Mouse (Mus musculus): ENCODE results near the gene Dennd4b. TPM values are rescaled to one million over a fixed set of nuclear protein-coding genes. Genes with fewer than 3 reads are reported as not detected.

Dennd4b gene
- polyA plus RNA-seq, 1 experiment from 2014 or later: 3.0 TPM

DNA sequence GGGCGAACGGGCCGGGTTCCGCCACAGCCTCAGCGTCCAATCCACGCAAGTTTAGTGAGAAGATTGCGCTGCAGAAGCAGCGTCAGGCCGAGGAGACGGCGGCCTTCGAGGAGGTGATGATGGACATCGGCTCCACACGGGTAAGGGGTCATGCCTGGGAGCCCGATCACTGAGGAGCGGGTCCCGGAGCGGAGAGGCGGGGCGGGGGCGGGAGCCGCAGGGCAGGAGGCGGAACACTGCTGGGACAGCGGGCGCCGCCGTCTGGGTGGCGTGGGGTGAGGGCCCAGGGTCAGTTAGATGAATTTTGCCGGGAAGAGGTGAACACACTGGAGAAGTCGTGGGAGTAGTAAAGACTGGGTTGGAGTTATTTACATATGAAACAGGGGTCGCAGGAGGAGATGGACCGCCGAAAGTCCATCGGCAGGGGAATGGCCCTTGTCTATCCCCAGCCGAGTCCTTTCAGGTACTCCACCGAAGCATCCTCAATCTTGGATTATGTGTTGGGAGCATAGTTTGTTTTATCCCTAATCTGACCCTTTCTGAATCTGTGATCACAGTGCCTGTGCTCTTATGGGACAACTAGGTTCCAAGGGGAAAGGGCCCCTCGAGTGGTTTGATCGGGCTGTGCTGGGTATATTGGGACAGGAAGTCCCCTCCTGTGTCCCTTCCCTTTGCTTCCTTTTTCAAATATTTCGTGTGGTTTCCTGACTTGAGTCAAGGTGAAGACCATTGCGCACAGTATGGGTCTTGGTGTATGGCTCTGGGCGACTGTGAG lies 10.4 kb upstream of the Dennd4b start:
- Histone ChIP-seq H3K36me3 (ENCODE audit: control insufficient read depth, insufficient read depth, low read length) (peaks cover 27% of the 10 kb centered on the region), H3K4me3 (ENCODE audit: low read depth, low read length) (peak overlapping the region; percentile 79), H3K4me2 (replicated peaks; ENCODE audit: low read depth, low read length) (peak overlapping the region; percentile 70), H3K27ac (ENCODE audit: low read length) (peak overlapping the region; percentile 86), H3K27me3 (ENCODE audit: control insufficient read depth, insufficient read depth, low read length) (no peaks in the 10 kb centered on the region), H3K9me3 (ENCODE audit: control insufficient read depth, low read depth, low read length) (no peaks in the 10 kb centered on the region), H3K9ac (replicated peaks; ENCODE audit: low read depth, low read length) (peak overlapping the region; percentile 85), H3K4me1 (ENCODE audit: control insufficient read depth, insufficient read depth, low read length) (peaks cover 6% of the 10 kb centered on the region; the same call in 1 of the 2 replicates)
- WGBS: under 1% methylated on average over 41 of the region's 41 CpGs
- ATAC-seq (ENCODE audit: insufficient number of reproducible peaks, insufficient read depth, low FRiP score, low read depth): peak; percentile 51; the same call in 1 of the 2 replicates

DNA sequence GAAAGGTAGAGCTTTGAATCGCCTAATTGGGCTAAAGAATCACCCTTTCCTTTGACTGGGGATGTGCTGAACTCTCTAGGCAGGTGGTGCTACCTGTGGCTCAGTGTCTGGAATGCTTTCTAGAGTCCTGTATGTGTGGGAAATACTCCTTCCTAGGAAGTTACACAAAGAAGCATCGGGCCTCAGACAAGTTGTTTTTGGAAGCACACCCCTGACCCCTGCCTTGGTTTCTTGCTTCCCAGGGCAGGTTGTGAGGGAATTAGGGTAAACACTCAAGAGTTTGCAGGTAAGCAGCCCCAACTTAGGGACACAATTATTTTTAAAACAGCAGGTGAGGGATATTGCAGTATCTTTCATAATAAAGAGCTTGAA lies 9.8 kb upstream of the Dennd4b start:
- WGBS: 13% methylated on average over 2 of the region's 2 CpGs
- Histone ChIP-seq H3K9ac (replicated peaks; ENCODE audit: low read depth, low read length) (peak overlapping the region; percentile 85; the same call in 1 of the 2 replicates), H3K27me3 (ENCODE audit: control insufficient read depth, insufficient read depth, low read length) (no peaks in the 10 kb centered on the region), H3K4me2 (replicated peaks; ENCODE audit: low read depth, low read length) (peak overlapping the region; percentile 70), H3K4me3 (ENCODE audit: low read depth, low read length) (peak overlapping the region; percentile 79), H3K36me3 (ENCODE audit: control insufficient read depth, insufficient read depth, low read length) (peaks cover 28% of the 10 kb centered on the region), H3K27ac (ENCODE audit: low read length) (peak overlapping the region; percentile 21; the same call in 1 of the 2 replicates), H3K4me1 (ENCODE audit: control insufficient read depth, insufficient read depth, low read length) (peaks cover 6% of the 10 kb centered on the region; the same call in 1 of the 2 replicates), H3K9me3 (ENCODE audit: control insufficient read depth, low read depth, low read length) (no peaks in the 10 kb centered on the region)
- ATAC-seq (ENCODE audit: insufficient number of reproducible peaks, insufficient read depth, low FRiP score, low read depth): no peak

DNA sequence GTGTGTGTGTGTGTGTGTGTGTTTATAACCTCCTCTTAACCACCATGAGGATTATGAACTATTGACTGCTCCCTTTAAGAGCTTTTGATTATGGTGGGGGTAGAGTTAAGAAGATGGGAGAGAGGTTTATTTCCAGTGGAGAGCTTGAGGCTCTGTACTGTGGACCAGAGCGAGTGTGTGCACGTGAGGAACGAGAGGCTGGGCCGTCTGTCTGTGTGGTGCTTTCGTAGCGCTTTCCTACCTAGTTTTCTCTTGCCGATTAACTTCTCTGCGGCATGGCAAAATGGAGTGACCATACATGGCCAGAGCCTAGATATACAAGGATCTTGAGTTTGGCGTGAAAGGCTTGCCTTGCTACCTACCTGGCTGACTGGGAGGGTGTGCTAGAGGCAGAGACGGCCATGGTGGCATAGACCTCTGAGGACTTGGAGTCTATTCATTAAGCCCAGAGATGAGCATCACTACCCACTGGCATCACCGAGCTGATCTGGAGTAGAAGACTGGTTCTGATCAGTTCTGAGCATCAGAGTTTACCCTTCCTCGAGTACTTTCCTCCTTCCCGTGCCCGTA lies 9.1 kb upstream of the Dennd4b start:
- H3K4me1 ChIP-seq (ENCODE audit: control insufficient read depth, insufficient read depth, low read length): peaks cover 6% of the 10 kb centered on the region; the same call in 1 of the 2 replicates
- H3K4me3 ChIP-seq (ENCODE audit: low read depth, low read length): no peak overlapping the region
- peaks cover 34% of the 10 kb centered on the region for H3K36me3 ChIP-seq (ENCODE audit: control insufficient read depth, insufficient read depth, low read length)
- ATAC-seq (ENCODE audit: insufficient number of reproducible peaks, insufficient read depth, low FRiP score, low read depth): no peak
- no peaks in the 10 kb centered on the region for H3K27me3 ChIP-seq (ENCODE audit: control insufficient read depth, insufficient read depth, low read length)
- 89% methylated on average over 14 of the region's 14 CpGs for WGBS
- H3K9me3 ChIP-seq (ENCODE audit: control insufficient read depth, low read depth, low read length): no peaks in the 10 kb centered on the region
- no peak overlapping the region for H3K4me2 ChIP-seq (replicated peaks; ENCODE audit: low read depth, low read length)
- no peak overlapping the region for H3K27ac ChIP-seq (ENCODE audit: low read length)
- no peak overlapping the region for H3K9ac ChIP-seq (replicated peaks; ENCODE audit: low read depth, low read length)

DNA sequence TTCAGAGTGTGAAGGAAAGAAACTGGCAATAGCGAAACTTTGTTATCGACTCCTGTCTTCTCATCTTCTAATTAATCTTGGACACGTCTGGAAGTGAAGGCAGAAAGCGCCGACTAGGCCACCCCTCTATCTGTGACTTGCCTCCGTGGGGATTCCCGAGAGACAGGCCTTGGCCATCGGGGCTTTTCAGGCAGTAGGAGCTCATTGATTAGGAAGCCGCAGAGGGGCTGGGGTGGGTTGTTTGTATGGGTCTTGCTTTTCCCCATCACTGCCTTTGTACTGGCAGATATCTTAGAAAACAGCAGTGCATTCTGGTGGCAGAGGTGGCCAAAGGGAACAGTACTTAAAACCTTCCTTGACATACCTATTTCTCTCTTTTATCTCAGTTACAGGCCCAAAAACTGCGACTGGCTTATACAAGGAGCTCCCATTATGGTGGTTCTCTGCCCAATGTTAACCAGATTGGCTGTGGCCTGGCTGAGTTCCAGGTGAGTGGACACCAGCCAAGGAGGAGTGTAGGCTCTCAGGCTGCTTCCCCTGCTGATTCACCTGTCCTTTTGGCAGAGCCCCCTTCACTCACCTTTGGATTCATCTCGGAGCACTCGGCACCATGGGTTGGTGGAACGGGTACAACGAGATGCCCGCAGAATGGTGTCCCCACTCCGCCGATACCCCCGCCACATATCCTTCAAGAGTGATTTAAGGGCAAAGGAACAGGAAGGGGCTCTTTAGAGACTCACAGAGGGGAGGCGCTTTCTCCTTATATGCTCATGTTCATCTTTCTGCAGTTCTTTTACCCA lies 8.1 kb upstream of the Dennd4b start:
- Histone ChIP-seq H3K36me3 (ENCODE audit: control insufficient read depth, insufficient read depth, low read length) (peaks cover 37% of the 10 kb centered on the region), H3K4me3 (ENCODE audit: low read depth, low read length) (no peak overlapping the region), H3K4me2 (replicated peaks; ENCODE audit: low read depth, low read length) (no peak overlapping the region), H3K27ac (ENCODE audit: low read length) (no peak overlapping the region), H3K4me1 (ENCODE audit: control insufficient read depth, insufficient read depth, low read length) (peaks cover 6% of the 10 kb centered on the region; the same call in 1 of the 2 replicates), H3K27me3 (ENCODE audit: control insufficient read depth, insufficient read depth, low read length) (no peaks in the 10 kb centered on the region), H3K9me3 (ENCODE audit: control insufficient read depth, low read depth, low read length) (no peaks in the 10 kb centered on the region), H3K9ac (replicated peaks; ENCODE audit: low read depth, low read length) (no peak overlapping the region)
- ATAC-seq (ENCODE audit: insufficient number of reproducible peaks, insufficient read depth, low FRiP score, low read depth): no peak
- 88% methylated on average over 19 of the region's 19 CpGs for WGBS

DNA sequence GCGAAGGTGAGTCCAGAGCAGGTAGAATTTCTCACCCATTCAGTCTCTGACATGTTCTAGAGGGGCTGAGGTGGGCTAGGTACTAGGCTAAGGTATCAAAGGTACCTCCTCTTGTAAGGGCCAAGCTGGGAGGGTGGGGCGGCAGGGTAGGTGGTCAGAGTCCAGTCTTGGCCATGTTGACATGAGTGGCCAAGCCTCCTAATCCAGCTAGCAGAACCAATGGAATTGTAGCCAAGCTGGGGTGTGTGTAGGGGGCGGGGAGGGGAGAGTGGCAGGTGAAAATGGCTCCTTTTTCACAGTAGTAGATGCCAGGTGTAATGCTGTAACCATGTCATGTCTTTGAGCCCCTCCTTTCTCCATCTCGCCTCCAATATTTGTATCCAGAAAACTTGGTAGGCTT lies 6.5 kb upstream of the Dennd4b start:
- no peak for ATAC-seq (ENCODE audit: insufficient number of reproducible peaks, insufficient read depth, low FRiP score, low read depth)
- Histone ChIP-seq H3K9me3 (ENCODE audit: control insufficient read depth, low read depth, low read length) (no peaks in the 10 kb centered on the region), H3K9ac (replicated peaks; ENCODE audit: low read depth, low read length) (no peak overlapping the region), H3K27ac (ENCODE audit: low read length) (no peak overlapping the region), H3K4me1 (ENCODE audit: control insufficient read depth, insufficient read depth, low read length) (peaks cover 6% of the 10 kb centered on the region; the same call in 1 of the 2 replicates), H3K36me3 (ENCODE audit: control insufficient read depth, insufficient read depth, low read length) (peaks cover 53% of the 10 kb centered on the region), H3K4me3 (ENCODE audit: low read depth, low read length) (no peak overlapping the region), H3K27me3 (ENCODE audit: control insufficient read depth, insufficient read depth, low read length) (no peaks in the 10 kb centered on the region), H3K4me2 (replicated peaks; ENCODE audit: low read depth, low read length) (no peak overlapping the region)
- WGBS: 88% methylated on average over 4 of the region's 4 CpGs

DNA sequence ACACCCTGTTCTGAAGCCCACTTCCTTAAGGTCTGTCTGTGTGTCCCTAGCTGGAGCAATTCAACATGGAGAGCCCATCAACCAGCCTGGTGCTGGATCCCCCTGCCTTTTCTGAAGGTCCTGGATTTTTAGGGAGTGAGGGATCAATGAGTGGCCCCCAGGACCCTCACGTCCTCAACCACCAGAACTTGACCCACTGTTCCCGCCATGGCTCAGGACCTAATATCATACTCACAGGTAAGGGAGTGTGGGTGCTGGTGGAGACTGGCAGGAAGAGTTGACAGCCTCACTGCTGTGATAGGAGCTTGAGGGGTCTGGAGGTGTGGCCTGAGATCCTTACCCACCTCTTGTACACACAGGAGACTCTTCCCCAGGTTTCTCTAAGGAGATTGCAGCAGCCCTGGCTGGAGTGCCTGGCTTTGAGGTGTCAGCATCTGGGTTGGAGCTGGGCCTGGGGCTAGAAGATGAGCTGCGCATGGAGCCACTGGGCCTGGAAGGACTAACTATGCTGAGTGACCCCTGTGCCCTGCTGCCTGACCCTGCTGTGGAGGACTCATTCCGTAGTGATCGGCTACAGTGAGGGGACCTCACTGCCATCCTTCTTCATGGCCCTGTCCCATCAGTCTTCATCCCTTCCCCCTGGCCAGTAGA lies 1.7 kb upstream of the Dennd4b start:
- H3K9ac ChIP-seq (replicated peaks; ENCODE audit: low read depth, low read length): no peak overlapping the region
- H3K4me3 ChIP-seq (ENCODE audit: low read depth, low read length): no peak overlapping the region
- H3K27me3 ChIP-seq (ENCODE audit: control insufficient read depth, insufficient read depth, low read length): no peaks in the 10 kb centered on the region
- H3K4me1 ChIP-seq (ENCODE audit: control insufficient read depth, insufficient read depth, low read length): peaks cover 7% of the 10 kb centered on the region
- 86% methylated on average over 5 of the region's 5 CpGs for WGBS
- no peak for ATAC-seq (ENCODE audit: insufficient number of reproducible peaks, insufficient read depth, low FRiP score, low read depth)
- H3K9me3 ChIP-seq (ENCODE audit: control insufficient read depth, low read depth, low read length): no peaks in the 10 kb centered on the region
- H3K4me2 ChIP-seq (replicated peaks; ENCODE audit: low read depth, low read length): no peak overlapping the region
- H3K27ac ChIP-seq (ENCODE audit: low read length): no peak overlapping the region
- H3K36me3 ChIP-seq (ENCODE audit: control insufficient read depth, insufficient read depth, low read length): peaks cover 54% of the 10 kb centered on the region

DNA sequence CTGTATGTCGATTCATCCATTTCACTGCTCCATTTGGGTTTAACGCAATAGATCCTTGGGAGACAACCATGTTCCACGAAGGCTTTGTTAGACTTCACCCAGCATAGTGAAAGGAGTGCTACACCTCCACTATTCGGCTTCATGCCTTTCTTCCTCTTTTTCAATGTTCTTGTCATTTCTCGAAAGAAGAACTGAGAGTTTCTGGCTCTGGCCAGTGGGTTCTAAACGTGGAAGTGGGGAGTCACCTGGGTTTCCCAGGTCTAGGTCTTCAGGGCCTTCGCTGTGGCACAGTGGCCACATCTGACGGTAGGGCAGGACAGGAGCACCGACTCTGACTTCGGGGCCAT lies 325 bp upstream of the Dennd4b start:
- no peaks in the 10 kb centered on the region for H3K27me3 ChIP-seq (ENCODE audit: control insufficient read depth, insufficient read depth, low read length)
- H3K9ac ChIP-seq (replicated peaks; ENCODE audit: low read depth, low read length): peak overlapping the region; percentile 83; the same call in 1 of the 2 replicates
- 30% methylated on average over 10 of the region's 10 CpGs for WGBS
- peaks cover 44% of the 10 kb centered on the region for H3K36me3 ChIP-seq (ENCODE audit: control insufficient read depth, insufficient read depth, low read length)
- H3K4me1 ChIP-seq (ENCODE audit: control insufficient read depth, insufficient read depth, low read length): peaks cover 7% of the 10 kb centered on the region
- peak overlapping the region; percentile 73 for H3K4me3 ChIP-seq (ENCODE audit: low read depth, low read length)
- peak overlapping the region; percentile 88 for H3K4me2 ChIP-seq (replicated peaks; ENCODE audit: low read depth, low read length)
- peak overlapping the region; percentile 97; the same call in 1 of the 2 replicates for H3K27ac ChIP-seq (ENCODE audit: low read length)
- H3K9me3 ChIP-seq (ENCODE audit: control insufficient read depth, low read depth, low read length): no peaks in the 10 kb centered on the region
- no peak for ATAC-seq (ENCODE audit: insufficient number of reproducible peaks, insufficient read depth, low FRiP score, low read depth)

Data from stomach, embryonic 14.5 days (tissue).